In genomic region chr17:51812942-51813783, GRCm38 (mm10) we compare ENCODE assay signal across 8 mouse cellular contexts. TPM values are rescaled to one million over a fixed set of nuclear protein-coding genes. Genes with fewer than 3 reads are reported as not detected.
DNase-seq lines count a peak whose midpoint lies in the region; ATAC-seq and TF ChIP-seq lines count a peak whose summit lies in the region.

No protein-coding gene starts in this region.

- peak; percentile 20 for DNase-seq in adrenal gland, adult 8-10 months
- DNase-seq in embryonic facial prominence, embryonic 11.5 days (ENCODE audit: low spot score): peak; percentile 74
- peak; percentile 80 for DNase-seq in kidney, postnatal 10 days
- DNase-seq in retina, embryonic 14.5 days (ENCODE audit: low spot score): peak; percentile 79
- DNase-seq in urinary bladder, postnatal 14 days (ENCODE audit: low spot score): peak; percentile 60

- H3K36me3 ChIP-seq in E14TG2a.4 (ENCODE audit: insufficient read depth, low read length) (no peaks in the 10 kb centered on the region), macrophage (ENCODE audit: inconsistent target) (no peaks in the 10 kb centered on the region)
- no peaks in the 10 kb centered on the region for H3K36me3 ChIP-seq in embryonic facial prominence, embryonic 11.5 days (replicated peaks; ENCODE audit: control insufficient read depth, insufficient read depth, low read depth, low read length)
- H3K36me3 ChIP-seq in heart, embryonic 14.5 days (ENCODE audit: control insufficient read depth, insufficient read depth, low read length): peaks cover 5% of the 10 kb centered on the region

- peak overlapping the region; percentile 77 for H3K27ac ChIP-seq in embryonic facial prominence, embryonic 11.5 days (replicated peaks; ENCODE audit: low read depth, low read length)
- peak overlapping the region; percentile 79 to 93 for H3K27ac ChIP-seq in heart, embryonic 14.5 days (replicated peaks in 1 of 2; ENCODE audit: control insufficient read depth in 1 of 2, insufficient read depth in 1 of 2, low read depth in 2 of 2, low read length in 2 of 2)
- H3K27ac ChIP-seq in macrophage: no peak overlapping the region

- H3K27me3 ChIP-seq in E14TG2a.4 (ENCODE audit: insufficient read depth, low read length): peaks cover 23% of the 10 kb centered on the region
- no peaks in the 10 kb centered on the region for H3K27me3 ChIP-seq in embryonic facial prominence, embryonic 11.5 days (ENCODE audit: control insufficient read depth, insufficient read depth, low read length)
- H3K27me3 ChIP-seq in heart, embryonic 14.5 days (ENCODE audit: control insufficient read depth, insufficient read depth, low read length): no peaks in the 10 kb centered on the region

- TF ChIP-seq CTCF in E14TG2a.4 (conservative IDR thresholded peaks at IDR 0.05; ENCODE audit: low read length): no peak

- peak overlapping the region; percentile 78 for H3K9ac ChIP-seq in embryonic facial prominence, embryonic 11.5 days (replicated peaks; ENCODE audit: low read length)
- H3K9ac ChIP-seq in heart, embryonic 14.5 days (ENCODE audit: low read length): peak overlapping the region; percentile 89

- peaks cover 28% of the 10 kb centered on the region for H3K4me1 ChIP-seq in E14TG2a.4 (replicated peaks; ENCODE audit: low read depth, low read length)
- no peaks in the 10 kb centered on the region for H3K4me1 ChIP-seq in embryonic facial prominence, embryonic 11.5 days (ENCODE audit: control insufficient read depth, insufficient read depth, low read length)
- H3K4me1 ChIP-seq in heart, embryonic 14.5 days (ENCODE audit: control insufficient read depth in 2 of 2, insufficient read depth in 2 of 2, low read length in 2 of 2): peaks cover 0 to 7% of the 10 kb centered on the region in 2 experiments; a peak in 1 of 4 replicates

- H3K4me2 ChIP-seq in embryonic facial prominence, embryonic 11.5 days (ENCODE audit: low read depth, low read length): peak overlapping the region; percentile 77
- H3K4me2 ChIP-seq in heart, embryonic 14.5 days (ENCODE audit: low read length): peak overlapping the region; percentile 70

- peak; percentile 80 for ATAC-seq in embryonic facial prominence, embryonic 11.5 days (replicated peaks; ENCODE audit: insufficient number of reproducible peaks, low FRiP score, low TSS enrichment, low read depth)
- ATAC-seq in heart, embryonic 14.5 days (ENCODE audit: insufficient number of reproducible peaks, insufficient read depth, low FRiP score, low read depth): peak; percentile 67

- H3K79me2 ChIP-seq in macrophage (ENCODE audit: inconsistent target): no peaks in the 10 kb centered on the region

- H3K9me3 ChIP-seq in E14TG2a.4 (ENCODE audit: low read length): no peaks in the 10 kb centered on the region
- no peaks in the 10 kb centered on the region for H3K9me3 ChIP-seq in embryonic facial prominence, embryonic 11.5 days (replicated peaks; ENCODE audit: control insufficient read depth, low read length)
- H3K9me3 ChIP-seq in heart, embryonic 14.5 days (ENCODE audit: control insufficient read depth, low read length): no peaks in the 10 kb centered on the region

- under 1% methylated on average over 73 of the region's 115 CpGs for WGBS in embryonic facial prominence, embryonic 11.5 days
- 1% methylated on average over 59 of the region's 115 CpGs for WGBS in heart, embryonic 14.5 days
- under 1% methylated on average over 107 of the region's 115 CpGs for WGBS in macrophage (ENCODE audit: missing documents)

- H3K4me3 ChIP-seq in E14TG2a.4 (replicated peaks; ENCODE audit: low read length) (peak overlapping the region; percentile 85), macrophage (ENCODE audit: inconsistent target) (peak overlapping the region; percentile 7; the same call in 1 of the 2 replicates)
- H3K4me3 ChIP-seq in embryonic facial prominence, embryonic 11.5 days (ENCODE audit: low read depth, low read length): peak overlapping the region; percentile 86
- peak overlapping the region; percentile 93 to 96 for H3K4me3 ChIP-seq in heart, embryonic 14.5 days (ENCODE audit: control insufficient read depth in 1 of 2, insufficient read depth in 1 of 2, low read depth in 1 of 2, low read length in 2 of 2)

RNA-seq across cellular contexts. Expression of gene Satb1, which starts 19.9 kb away (rescaled TPM):
- total RNA-seq in adrenal gland, adult 8-10 months (2022): 10 to 100 TPM; 27.1 to 31.6 (median 28.1) TPM
- polyA plus RNA-seq in embryonic facial prominence, embryonic 11.5 days (2014; fragmentation: Nextera tagmentation; extraction: Ambion mirVana): 17.3 and 18.1 TPM in 2 replicates
- 11.7 and 12.2 TPM in 2 replicates for polyA plus RNA-seq in heart, embryonic 14.5 days (2014; fragmentation: Nextera tagmentation; extraction: Ambion mirVana)
- total RNA-seq in macrophage (2018; cell fraction: chromatin; rRNA removed): 1 to 10 TPM in 15 of 26 experiments, under 1 TPM in 10, not detected in 1; 0.22 to 4.2 (median 1.3) TPM
- total RNA-seq in macrophage (2018; cell fraction: cytosol; rRNA removed): 1 to 10 TPM in 13 of 26 experiments, under 1 TPM in 13; 0.14 to 1.8 (median 0.94) TPM
- total RNA-seq in macrophage (2018; cell fraction: nucleus; rRNA removed): 1 to 10 TPM in 21 of 26 experiments, under 1 TPM in 5; 0.40 to 6.0 (median 1.8) TPM
- polyA plus RNA-seq in macrophage (2018): 0.60 to 1.2 TPM (median 0.78 TPM) in 3 replicates

Comparison
In these comparisons a context has a peak if more than half of its experiments do, and no peak if none do; other contexts are left out.
1. H3K4me3 ChIP-seq: peak in every context shown above with its lines; median percentile 94 in heart, embryonic 14.5 days; 86 in embryonic facial prominence, embryonic 11.5 days; 85 in E14TG2a.4; 7 in macrophage.
2. DNase-seq: peak in every context shown above with its lines; median percentile 80 in kidney, postnatal 10 days; 79 in retina, embryonic 14.5 days; 74 in embryonic facial prominence, embryonic 11.5 days; 60 in urinary bladder, postnatal 14 days; 20 in adrenal gland, adult 8-10 months.